Mouse (Mus musculus) layer of hippocampus, postnatal 25 days (tissue): ENCODE data around the gene Gm17332. TPM values are rescaled to one million over a fixed set of nuclear protein-coding genes. Genes with fewer than 3 reads are reported as not detected.
"Not testable (repeated sequence)": the region's sequence is repeated elsewhere in the genome, so short reads cannot be mapped to it uniquely, and the experiment has no call there.

Experiments used
- DNase-seq, 2 experiments: peaks; one replicate each; pipeline ENCODE4 v3.0.0; 2022; ENCODE audit warnings: mixed read lengths in 2 of 2, low spot score in 1 of 2; ENCODE audit errors: extremely low spot score in 1 of 2
- total RNA-seq, 2 experiments: library from RNA; stranded (reverse); gene quantifications; 2 replicates each; pipeline ENCODE4 v1.2.3; 2021

Gene Gm17332
- not detected for total RNA-seq

- no peak for DNase-seq
These were observed at the start of gene Gm17332 for GRCm38 (mm10) chr11:31182362-31182761. Gene Gm17332, minus strand, starts transcription at chr11:31182462.

GRCm38 (mm10) chr11:31229966-31230365, 47.7 kb upstream of the Gm17332 start:
- DNase-seq = no peak

DNA sequence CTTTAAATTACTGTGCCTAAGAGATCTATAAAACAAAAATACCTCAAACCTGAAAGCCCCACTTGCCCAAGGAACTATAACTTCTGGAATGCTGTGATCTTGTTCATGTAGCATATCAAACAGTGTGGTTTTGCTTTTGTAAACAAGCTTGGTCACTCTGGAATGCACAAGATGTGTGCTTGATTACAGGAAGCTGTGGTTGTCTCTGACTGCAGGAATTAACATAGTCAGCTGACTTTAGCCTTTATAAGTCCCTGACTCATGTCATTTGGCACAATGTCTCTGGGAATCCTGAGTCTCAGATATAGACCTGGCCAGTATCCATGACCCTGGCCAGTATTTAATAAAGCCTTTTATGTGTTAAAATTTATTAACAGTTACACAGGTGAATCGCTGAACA, 43.1 kb upstream of the Gm17332 start:
- DNase-seq = no peak

- DNase-seq = no peak
These were observed 35.7 kb upstream of the Gm17332 start for GRCm38 (mm10) chr11:31218009-31218408.

DNA sequence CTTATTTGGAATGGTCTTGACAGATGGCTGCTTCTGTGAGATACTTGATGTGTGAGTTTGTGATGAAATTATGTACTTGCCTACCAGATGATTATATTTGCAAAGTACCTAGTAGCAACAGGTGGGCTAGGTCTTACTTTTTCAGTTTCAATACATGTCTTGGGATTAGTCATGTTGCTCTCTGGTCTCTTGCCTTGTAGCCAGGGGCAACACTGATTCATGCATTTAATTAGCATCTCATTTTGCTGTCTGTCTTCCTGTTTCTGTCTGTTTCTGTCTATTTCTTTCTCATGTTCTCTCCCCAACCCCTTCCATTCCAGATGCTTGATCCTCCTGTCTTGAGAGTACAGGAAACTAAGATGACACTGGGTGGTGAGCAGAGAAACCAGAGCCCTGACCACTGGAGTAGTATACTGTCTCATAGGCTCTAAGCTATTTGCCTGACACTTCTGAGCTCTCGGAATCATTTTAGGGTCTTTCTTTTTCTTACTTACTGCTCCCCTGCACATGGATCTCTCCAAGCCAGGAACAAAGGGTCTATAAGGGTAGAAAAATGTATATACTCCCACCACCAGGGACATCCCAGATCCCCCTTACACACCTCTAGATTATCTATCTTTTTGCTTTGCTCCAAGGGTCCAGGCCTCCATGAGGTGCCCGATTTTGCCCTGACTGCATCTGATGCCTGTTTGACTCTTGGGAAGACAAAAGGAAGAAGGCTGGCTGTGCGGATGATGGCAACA, 13.5 kb upstream of the Gm17332 start:
- no peak for DNase-seq

GRCm38 (mm10) chr11:31194761-31195160, 12.5 kb upstream of the Gm17332 start:
- DNase-seq = no peak

- no peak for DNase-seq
These were observed 12.1 kb downstream of the Gm17332 start for GRCm38 (mm10) chr11:31170052-31170646.

- peak in 1 of 2 experiments; percentile 13 for DNase-seq
These were observed 12.9 kb downstream of the Gm17332 start for GRCm38 (mm10) chr11:31169161-31170051.

GRCm38 (mm10) chr11:31168831-31169160, 13.5 kb downstream of the Gm17332 start:
- DNase-seq = no peak

- no peak for DNase-seq
These were observed 25.2 kb downstream of the Gm17332 start for GRCm38 (mm10) chr11:31157021-31157420.

DNA sequence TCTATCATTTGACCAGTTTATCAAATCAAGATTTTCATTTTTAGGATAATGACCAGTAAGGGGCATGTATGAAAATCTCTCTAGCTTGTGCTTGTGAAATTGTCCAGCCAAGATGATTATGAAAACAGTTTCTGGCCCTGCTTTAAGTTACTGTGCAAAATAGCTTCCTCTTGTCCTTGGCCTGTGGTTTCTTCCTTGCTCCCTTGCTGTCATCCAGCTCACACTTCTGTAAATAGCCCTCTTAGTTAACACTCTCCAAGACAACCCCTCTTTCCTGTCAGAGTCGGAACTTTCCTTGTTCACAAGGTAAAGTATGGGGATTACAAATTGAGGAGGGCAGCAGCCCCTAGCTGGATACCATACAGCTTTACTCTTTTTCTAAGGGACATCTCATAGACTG, 43.9 kb downstream of the Gm17332 start:
- DNase-seq = not testable (repeated sequence)

- DNase-seq = not testable (repeated sequence)
These were observed 47.4 kb downstream of the Gm17332 start for GRCm38 (mm10) chr11:31134824-31135223.

- not testable (repeated sequence) for DNase-seq
These were observed 48.5 kb downstream of the Gm17332 start for GRCm38 (mm10) chr11:31133726-31134125.

Other genes starting within 250 kb of the Gm17332 start
- 10 to 100 TPM; 49.4 to 53.7 TPM for gene Erlec1, start 228.1 kb downstream of the Gm17332 start, total RNA-seq
- gene Chac2, start 196.1 kb downstream of the Gm17332 start, total RNA-seq = 10 to 100 TPM; 15.6 to 16.7 TPM
- gene Stc2, start 187.6 kb upstream of the Gm17332 start, total RNA-seq = 1 to 10 TPM; 4.7 to 4.9 TPM